Mouse (Mus musculus): ENCODE data around the gene Bdp1. TPM values are rescaled to one million over a fixed set of nuclear protein-coding genes. Genes with fewer than 3 reads are reported as not detected.
A peak's percentile ranks its signal among the peaks of the same experiment; 100 is the strongest.

Bdp1 gene
- polyA plus RNA-seq, 1 experiment: 4.8 TPM

GRCm38 (mm10) chr13:100005911-100006496 is 97.9 kb downstream of the Bdp1 start:
- H3K27me3 ChIP-seq (ENCODE audit: control insufficient read depth, insufficient read depth, low read length): no peaks in the 10 kb centered on the region
- WGBS: 71% methylated on average over 12 of the region's 12 CpGs
- TF ChIP-seq POLR2A (IDR thresholded peaks at IDR 0.05; ENCODE audit: control insufficient read depth, extremely low read depth, insufficient read depth, low read length, poor library complexity) (no peak), CTCF (IDR thresholded peaks at IDR 0.05; ENCODE audit: borderline replicate concordance, control insufficient read depth, extremely low read depth, insufficient read depth, low read length, poor library complexity) (no peak)
- H3K27ac ChIP-seq (ENCODE audit: control insufficient read depth, insufficient read depth, low read length): no peak overlapping the region
- no peak overlapping the region for H3K4me3 ChIP-seq (ENCODE audit: control insufficient read depth, insufficient read depth, low read length)
- no peak for DNase-seq
- H3K36me3 ChIP-seq (ENCODE audit: control insufficient read depth, insufficient read depth, low read length): no peaks in the 10 kb centered on the region
- H3K4me1 ChIP-seq (replicated peaks; ENCODE audit: control insufficient read depth, insufficient read depth, low read length): no peaks in the 10 kb centered on the region

DNA sequence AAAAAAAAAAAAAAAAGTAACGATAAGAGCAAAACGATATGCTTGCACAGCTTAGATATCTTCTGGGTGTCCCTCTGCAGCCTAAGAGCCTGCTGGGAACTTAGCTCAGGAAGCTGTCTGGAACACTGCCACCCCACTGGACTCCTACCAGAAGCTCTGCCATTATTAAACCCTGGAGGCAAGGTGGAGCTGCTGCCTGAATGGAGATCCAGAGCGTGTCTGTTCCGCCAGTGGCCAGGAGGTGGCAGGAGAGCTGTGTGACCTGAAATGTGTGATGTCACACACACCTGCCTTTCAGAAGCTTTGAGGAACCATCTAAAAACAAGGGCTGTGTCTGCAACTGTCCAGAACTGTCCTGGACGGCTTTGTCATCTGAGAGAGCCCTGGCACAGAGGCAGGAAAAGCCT is 102.1 kb downstream of the Bdp1 start:
- 39% methylated on average over 5 of the region's 5 CpGs for WGBS
- H3K27me3 ChIP-seq (ENCODE audit: control insufficient read depth, insufficient read depth, low read length): no peaks in the 10 kb centered on the region
- H3K4me1 ChIP-seq (replicated peaks; ENCODE audit: control insufficient read depth, insufficient read depth, low read length): no peaks in the 10 kb centered on the region
- peak; percentile 88 for DNase-seq
- no peak overlapping the region for H3K4me3 ChIP-seq (ENCODE audit: control insufficient read depth, insufficient read depth, low read length)
- TF ChIP-seq POLR2A (IDR thresholded peaks at IDR 0.05; ENCODE audit: control insufficient read depth, extremely low read depth, insufficient read depth, low read length, poor library complexity) (no peak), CTCF (IDR thresholded peaks at IDR 0.05; ENCODE audit: borderline replicate concordance, control insufficient read depth, extremely low read depth, insufficient read depth, low read length, poor library complexity) (peak; percentile 82)
- H3K27ac ChIP-seq (ENCODE audit: control insufficient read depth, insufficient read depth, low read length): no peak overlapping the region
- no peaks in the 10 kb centered on the region for H3K36me3 ChIP-seq (ENCODE audit: control insufficient read depth, insufficient read depth, low read length)

GRCm38 (mm10) chr13:99999078-99999477 is 104.8 kb downstream of the Bdp1 start:
- 80% methylated on average over 3 of the region's 3 CpGs for WGBS
- no peak for TF ChIP-seq CTCF (IDR thresholded peaks at IDR 0.05; ENCODE audit: borderline replicate concordance, control insufficient read depth, extremely low read depth, insufficient read depth, low read length, poor library complexity)
- no peak for TF ChIP-seq POLR2A (IDR thresholded peaks at IDR 0.05; ENCODE audit: control insufficient read depth, extremely low read depth, insufficient read depth, low read length, poor library complexity)
- no peaks in the 10 kb centered on the region for H3K27me3 ChIP-seq (ENCODE audit: control insufficient read depth, insufficient read depth, low read length)
- H3K27ac ChIP-seq (ENCODE audit: control insufficient read depth, insufficient read depth, low read length): no peak overlapping the region
- H3K4me3 ChIP-seq (ENCODE audit: control insufficient read depth, insufficient read depth, low read length): no peak overlapping the region
- H3K36me3 ChIP-seq (ENCODE audit: control insufficient read depth, insufficient read depth, low read length): no peaks in the 10 kb centered on the region
- H3K4me1 ChIP-seq (replicated peaks; ENCODE audit: control insufficient read depth, insufficient read depth, low read length): no peaks in the 10 kb centered on the region
- DNase-seq: no peak

GRCm38 (mm10) chr13:99998099-99998498 is 105.8 kb downstream of the Bdp1 start:
- TF ChIP-seq POLR2A (IDR thresholded peaks at IDR 0.05; ENCODE audit: control insufficient read depth, extremely low read depth, insufficient read depth, low read length, poor library complexity): no peak
- no peak for TF ChIP-seq CTCF (IDR thresholded peaks at IDR 0.05; ENCODE audit: borderline replicate concordance, control insufficient read depth, extremely low read depth, insufficient read depth, low read length, poor library complexity)
- 94% methylated on average over 3 of the region's 3 CpGs for WGBS
- no peak for DNase-seq
- Histone ChIP-seq H3K27ac (ENCODE audit: control insufficient read depth, insufficient read depth, low read length) (no peak overlapping the region), H3K27me3 (ENCODE audit: control insufficient read depth, insufficient read depth, low read length) (no peaks in the 10 kb centered on the region), H3K36me3 (ENCODE audit: control insufficient read depth, insufficient read depth, low read length) (no peaks in the 10 kb centered on the region), H3K4me3 (ENCODE audit: control insufficient read depth, insufficient read depth, low read length) (no peak overlapping the region), H3K4me1 (replicated peaks; ENCODE audit: control insufficient read depth, insufficient read depth, low read length) (no peaks in the 10 kb centered on the region)

DNA sequence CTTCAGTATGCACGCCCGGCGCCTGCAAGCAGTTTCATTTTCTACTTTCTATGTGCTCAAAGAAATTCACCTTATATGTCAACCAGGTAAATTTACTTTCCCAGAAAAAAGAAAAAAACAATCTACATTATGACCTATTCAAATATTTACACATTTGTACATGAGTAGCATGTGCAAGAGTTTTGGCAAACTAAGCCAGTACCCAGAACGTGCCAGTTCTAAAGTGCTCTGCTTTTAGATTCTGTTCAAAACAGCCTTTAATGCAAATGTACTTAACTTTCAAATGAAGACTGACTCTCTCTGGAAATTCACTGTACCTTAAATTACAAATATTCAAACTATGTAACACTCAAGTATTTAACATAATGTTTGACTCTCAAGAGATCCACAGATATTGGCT is 114.3 kb downstream of the Bdp1 start:
- no peak overlapping the region for H3K27ac ChIP-seq (ENCODE audit: control insufficient read depth, insufficient read depth, low read length)
- DNase-seq: no peak
- TF ChIP-seq CTCF (IDR thresholded peaks at IDR 0.05; ENCODE audit: borderline replicate concordance, control insufficient read depth, extremely low read depth, insufficient read depth, low read length, poor library complexity): no peak
- no peaks in the 10 kb centered on the region for H3K36me3 ChIP-seq (ENCODE audit: control insufficient read depth, insufficient read depth, low read length)
- H3K4me3 ChIP-seq (ENCODE audit: control insufficient read depth, insufficient read depth, low read length): no peak overlapping the region
- H3K27me3 ChIP-seq (ENCODE audit: control insufficient read depth, insufficient read depth, low read length): no peaks in the 10 kb centered on the region
- no peaks in the 10 kb centered on the region for H3K4me1 ChIP-seq (replicated peaks; ENCODE audit: control insufficient read depth, insufficient read depth, low read length)
- 96% methylated on average over 4 of the region's 4 CpGs for WGBS

DNA sequence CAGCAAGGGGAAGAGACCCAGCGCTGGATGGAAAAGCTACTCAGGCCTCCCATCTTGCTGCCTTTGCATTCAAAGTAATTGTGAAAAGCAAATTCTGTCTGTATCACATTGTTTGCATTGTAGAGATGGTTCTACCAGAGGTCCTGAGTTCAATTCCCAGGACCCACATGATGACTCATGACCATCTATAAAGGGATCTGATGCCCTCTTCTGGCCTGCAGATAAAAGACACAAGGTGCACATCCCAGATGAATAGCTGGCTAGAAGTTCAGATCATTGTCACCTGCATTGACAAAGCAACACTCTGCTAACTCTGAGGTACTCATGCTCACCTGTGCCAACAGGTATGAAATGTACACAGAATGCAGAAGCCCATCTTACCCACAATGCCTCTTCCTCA is 120.5 kb downstream of the Bdp1 start:
- no peak overlapping the region for H3K4me3 ChIP-seq (ENCODE audit: control insufficient read depth, insufficient read depth, low read length)
- H3K36me3 ChIP-seq (ENCODE audit: control insufficient read depth, insufficient read depth, low read length): no peaks in the 10 kb centered on the region
- no peak for DNase-seq
- no peaks in the 10 kb centered on the region for H3K4me1 ChIP-seq (replicated peaks; ENCODE audit: control insufficient read depth, insufficient read depth, low read length)
- 97% methylated on average over 1 of the region's 1 CpGs for WGBS
- TF ChIP-seq POLR2A (IDR thresholded peaks at IDR 0.05; ENCODE audit: control insufficient read depth, extremely low read depth, insufficient read depth, low read length, poor library complexity): no peak
- TF ChIP-seq CTCF (IDR thresholded peaks at IDR 0.05; ENCODE audit: borderline replicate concordance, control insufficient read depth, extremely low read depth, insufficient read depth, low read length, poor library complexity): no peak
- H3K27me3 ChIP-seq (ENCODE audit: control insufficient read depth, insufficient read depth, low read length): no peaks in the 10 kb centered on the region
- H3K27ac ChIP-seq (ENCODE audit: control insufficient read depth, insufficient read depth, low read length): no peak overlapping the region

DNA sequence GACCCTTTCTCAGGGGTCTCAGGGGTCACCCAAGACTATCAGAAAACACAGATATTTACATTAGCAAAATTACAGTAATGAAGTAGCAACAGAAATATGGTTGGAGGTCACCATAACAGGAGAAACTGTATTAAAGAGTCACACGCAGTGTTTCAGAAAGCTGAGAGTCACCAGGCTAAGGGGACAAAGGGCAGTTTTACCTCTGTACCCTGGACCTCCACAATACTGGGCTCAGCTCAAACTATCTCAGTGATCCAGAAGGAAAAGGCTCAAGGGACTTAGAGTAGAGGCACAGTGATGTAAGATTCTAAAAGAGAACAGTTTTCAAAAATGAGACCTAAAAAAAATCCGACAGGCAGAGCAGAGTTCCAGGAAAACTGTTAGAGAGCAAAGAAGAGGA is 124.5 kb downstream of the Bdp1 start:
- TF ChIP-seq CTCF (IDR thresholded peaks at IDR 0.05; ENCODE audit: borderline replicate concordance, control insufficient read depth, extremely low read depth, insufficient read depth, low read length, poor library complexity): no peak
- no peak for TF ChIP-seq POLR2A (IDR thresholded peaks at IDR 0.05; ENCODE audit: control insufficient read depth, extremely low read depth, insufficient read depth, low read length, poor library complexity)
- no peaks in the 10 kb centered on the region for H3K36me3 ChIP-seq (ENCODE audit: control insufficient read depth, insufficient read depth, low read length)
- 73% methylated on average over 2 of the region's 2 CpGs for WGBS

More for the DNA sequence above, 124.5 kb downstream of the Bdp1 start:
- Histone ChIP-seq H3K4me1 (replicated peaks; ENCODE audit: control insufficient read depth, insufficient read depth, low read length) (no peaks in the 10 kb centered on the region), H3K27me3 (ENCODE audit: control insufficient read depth, insufficient read depth, low read length) (no peaks in the 10 kb centered on the region), H3K4me3 (ENCODE audit: control insufficient read depth, insufficient read depth, low read length) (no peak overlapping the region), H3K27ac (ENCODE audit: control insufficient read depth, insufficient read depth, low read length) (no peak overlapping the region)
- DNase-seq: no peak
